Mouse (Mus musculus) T-cell, adult 2 months (primary cell): ENCODE results near the gene Dlgap5.
A peak's percentile ranks its signal among the peaks of the same experiment; 100 is the strongest.
"Not testable (repeated sequence)": the region's sequence is repeated elsewhere in the genome, so short reads cannot be mapped to it uniquely, and the experiment has no call there.

Source experiments
- DNase-seq: peaks from one replicate; pipeline ENCODE4 v3.0.0; 2022; ENCODE audit warnings: low spot score

The Dlgap5 gene

DNA sequence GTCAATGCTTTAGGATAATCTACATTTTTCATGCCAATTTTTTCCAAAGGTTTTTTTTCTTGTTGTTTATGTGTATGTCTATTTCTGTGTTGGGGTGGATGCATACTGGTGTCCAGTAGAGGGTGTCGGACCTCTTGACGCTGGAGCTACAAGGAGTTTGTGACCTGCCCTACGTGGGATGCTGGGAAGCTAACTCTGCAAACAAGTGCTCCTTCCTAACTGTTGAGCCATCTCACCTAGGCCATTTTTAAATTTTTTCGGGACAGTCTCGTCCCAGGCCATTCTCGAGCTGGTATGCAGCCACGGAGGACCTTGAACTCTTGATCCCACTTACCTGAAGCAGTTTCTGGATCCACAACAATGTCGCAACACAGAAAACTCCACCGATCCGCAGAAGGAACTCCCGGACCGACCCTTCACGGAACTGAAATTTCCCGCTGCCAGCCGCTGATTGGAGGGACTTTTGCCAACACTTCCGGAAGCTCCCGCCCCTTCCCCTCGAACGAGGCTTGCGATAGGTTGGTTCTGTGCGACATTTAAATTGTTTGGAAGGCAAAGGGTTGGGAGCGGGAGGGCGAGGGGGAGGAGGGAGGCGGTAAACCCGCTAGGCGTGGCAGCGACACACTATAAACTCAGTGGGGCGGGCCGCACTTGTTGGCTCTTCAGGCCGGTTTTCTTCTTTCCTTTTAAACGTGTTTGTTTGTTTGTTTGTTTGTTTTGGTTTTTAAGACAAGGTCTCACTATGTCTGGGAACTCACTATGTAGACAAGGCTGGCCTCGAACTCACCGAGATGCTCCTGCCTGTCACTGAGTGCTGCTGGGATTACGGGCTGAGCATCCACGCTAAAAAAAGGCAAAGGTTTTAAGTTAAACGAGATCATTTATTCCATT lies at the start of gene Dlgap5:
Gene Dlgap5 (minus strand): TSS at position 633 of the 891 bp plus-strand sequence.
- peak; percentile 90 for DNase-seq

- DNase-seq, result no peak
Observed at GRCm38 (mm10) chr14:47465468-47466175, 47.4 kb upstream of the Dlgap5 start.

- no peak for DNase-seq
Observed at GRCm38 (mm10) chr14:47464426-47464825, 46.2 kb upstream of the Dlgap5 start.

GRCm38 (mm10) chr14:47462877-47463460 lies 44.8 kb upstream of the Dlgap5 start:
- DNase-seq, result no peak

DNA sequence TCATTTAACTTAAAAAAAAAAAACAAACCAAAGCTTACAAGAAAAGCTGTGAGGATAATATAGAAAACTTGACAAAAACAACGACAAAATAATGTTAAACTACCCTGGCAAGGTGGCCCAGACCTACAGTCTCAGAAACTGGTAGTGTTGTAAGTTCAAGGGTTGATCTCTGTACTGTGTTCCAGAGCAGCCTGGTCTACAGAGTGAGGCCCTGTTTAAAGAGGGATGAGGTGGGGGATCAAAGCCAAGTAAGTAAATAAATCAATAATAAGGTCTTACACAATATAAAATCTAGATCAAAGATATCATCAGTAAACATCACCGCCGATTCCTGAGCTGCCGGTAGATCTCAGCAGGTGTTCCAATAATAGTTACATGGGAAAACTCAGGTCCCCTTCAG lies 44.2 kb upstream of the Dlgap5 start:
- no peak for DNase-seq

DNA sequence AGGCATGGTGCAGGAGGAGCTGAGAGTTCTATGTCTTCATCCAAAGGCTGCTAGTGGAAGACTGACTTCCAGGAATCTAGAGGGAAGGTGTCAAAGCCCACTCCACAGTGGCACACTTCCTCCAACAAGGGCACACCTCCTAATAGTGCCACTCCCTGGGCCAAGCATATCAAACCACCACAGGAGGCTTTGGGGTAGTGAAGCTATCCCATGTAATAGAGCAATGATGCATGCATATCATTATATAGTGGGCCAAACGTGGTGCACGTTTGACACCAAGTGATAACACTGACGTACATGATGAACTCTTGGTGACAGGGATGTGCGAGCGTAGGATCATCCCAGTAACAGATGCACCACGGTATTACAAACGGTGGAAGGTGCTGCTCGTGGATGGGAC lies 43.8 kb upstream of the Dlgap5 start:
- DNase-seq, result no peak

DNA sequence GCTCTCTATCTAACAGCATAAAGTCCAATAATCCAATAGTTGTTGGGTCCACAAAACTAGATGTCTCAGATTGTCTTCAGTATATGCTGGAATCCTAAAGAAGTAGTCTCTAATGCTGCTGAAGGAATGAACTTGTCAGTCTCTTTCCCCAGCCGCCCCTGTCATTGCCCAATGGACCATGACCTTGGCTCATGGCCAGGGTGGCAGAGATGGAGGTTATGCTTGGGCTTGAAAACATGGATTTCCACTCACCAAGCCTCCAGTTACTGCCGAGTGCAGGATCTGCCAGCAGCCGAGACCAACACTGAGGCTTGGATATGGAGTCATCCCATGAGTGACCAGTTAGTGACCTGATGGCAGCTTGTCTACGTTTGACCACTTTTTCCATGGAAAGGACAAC lies 41.3 kb upstream of the Dlgap5 start:
- DNase-seq, result no peak

- DNase-seq, result not testable (repeated sequence)
Observed at GRCm38 (mm10) chr14:47450121-47450520, 31.9 kb upstream of the Dlgap5 start, which contains the start of gene Fbxo34. Fbxo34 (plus strand) TSS chr14:47450421.

- DNase-seq, result no peak
Observed at GRCm38 (mm10) chr14:47445331-47446095, 27.3 kb upstream of the Dlgap5 start.

DNA sequence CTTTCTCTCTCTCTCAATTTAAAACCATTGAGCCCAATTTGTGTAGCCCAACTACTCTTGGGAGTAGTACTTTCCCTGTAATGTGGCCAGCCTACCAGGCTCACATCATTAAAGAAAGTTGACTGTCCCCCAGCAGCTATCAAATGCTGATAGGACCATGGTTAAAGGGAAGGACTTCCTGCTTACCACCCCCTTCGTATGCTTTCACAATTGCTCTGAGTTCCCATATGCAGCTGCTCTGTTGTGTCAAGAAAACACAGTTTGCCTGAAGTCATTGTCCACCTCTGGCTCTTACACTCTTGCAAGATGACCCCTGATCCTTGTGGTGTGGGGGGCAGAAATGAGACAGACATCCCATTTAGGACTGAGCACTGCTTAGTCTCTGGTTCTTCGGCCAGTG lies 26.7 kb upstream of the Dlgap5 start:
- DNase-seq, result no peak

DNA sequence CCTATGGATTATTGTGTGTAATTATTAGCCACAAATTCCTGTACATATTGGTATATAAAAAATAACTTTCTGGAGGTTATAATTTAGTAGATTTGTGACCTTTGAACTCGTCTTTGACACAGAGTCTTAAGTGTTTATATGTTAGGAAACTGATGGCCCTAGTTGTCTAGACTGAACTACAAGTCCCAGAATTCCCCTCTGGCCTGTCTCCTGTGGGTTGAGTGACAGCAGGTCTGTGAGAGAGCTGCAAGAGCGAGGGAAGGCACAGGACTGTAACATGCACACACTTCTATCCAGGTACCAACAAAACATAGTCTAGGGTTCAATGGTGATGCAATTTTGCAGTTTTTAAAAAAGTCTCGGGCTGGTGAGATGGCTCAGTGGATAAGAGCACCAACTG lies 20.7 kb upstream of the Dlgap5 start:
- no peak for DNase-seq

GRCm38 (mm10) chr14:47432987-47433386 lies 14.8 kb upstream of the Dlgap5 start:
- no peak for DNase-seq

- no peak for DNase-seq
Observed at GRCm38 (mm10) chr14:47422466-47422865, 4.3 kb upstream of the Dlgap5 start.

- DNase-seq, result no peak
Observed at GRCm38 (mm10) chr14:47421606-47422005, 3.4 kb upstream of the Dlgap5 start.

GRCm38 (mm10) chr14:47419723-47420276 lies 1.6 kb upstream of the Dlgap5 start:
- no peak for DNase-seq

DNA sequence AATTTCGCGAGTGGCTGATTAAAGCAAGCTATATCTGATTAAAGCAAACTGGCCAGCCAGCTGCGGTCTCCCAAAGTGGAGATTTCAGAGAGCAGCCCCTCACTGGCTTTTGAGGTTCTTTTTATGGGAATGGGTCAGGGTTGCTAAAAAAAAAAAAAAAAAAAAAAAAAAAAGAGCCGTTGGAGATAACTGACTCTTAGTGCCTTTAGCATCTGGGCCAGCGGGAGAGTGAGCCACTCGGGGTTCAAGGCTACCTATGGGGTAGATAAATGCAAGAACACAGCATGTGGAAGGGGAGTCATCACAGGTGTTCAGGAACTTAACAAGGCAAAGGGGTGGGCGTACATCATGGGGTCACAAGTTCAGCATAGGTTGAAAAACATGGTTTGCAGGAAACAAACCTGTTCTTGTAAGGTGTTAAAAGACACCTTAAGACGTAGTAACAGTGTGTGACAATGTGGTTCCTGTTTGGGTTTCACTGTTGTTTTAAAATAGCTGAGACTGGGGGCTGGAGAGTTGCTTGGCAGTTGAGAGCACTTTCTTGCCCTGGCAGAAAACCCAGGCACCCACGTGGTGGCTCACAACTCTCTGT lies 923 bp upstream of the Dlgap5 start:
- no peak for DNase-seq

DNA sequence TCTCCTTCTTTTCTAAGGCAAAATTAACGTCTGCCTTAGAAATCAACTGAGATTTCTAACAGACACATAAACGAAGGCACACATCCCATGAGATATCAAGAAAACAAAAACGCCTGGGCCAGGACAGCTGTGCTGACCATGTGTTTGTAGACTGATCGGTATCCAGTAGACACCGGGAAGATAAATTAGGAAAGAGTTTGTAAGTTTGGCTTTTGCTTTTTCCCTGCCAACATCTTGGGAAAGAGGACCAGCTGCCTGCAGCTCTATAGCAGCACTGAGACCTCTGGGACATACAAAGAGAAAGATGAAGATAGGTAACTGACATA lies 422 bp upstream of the Dlgap5 start:
- no peak for DNase-seq

DNA sequence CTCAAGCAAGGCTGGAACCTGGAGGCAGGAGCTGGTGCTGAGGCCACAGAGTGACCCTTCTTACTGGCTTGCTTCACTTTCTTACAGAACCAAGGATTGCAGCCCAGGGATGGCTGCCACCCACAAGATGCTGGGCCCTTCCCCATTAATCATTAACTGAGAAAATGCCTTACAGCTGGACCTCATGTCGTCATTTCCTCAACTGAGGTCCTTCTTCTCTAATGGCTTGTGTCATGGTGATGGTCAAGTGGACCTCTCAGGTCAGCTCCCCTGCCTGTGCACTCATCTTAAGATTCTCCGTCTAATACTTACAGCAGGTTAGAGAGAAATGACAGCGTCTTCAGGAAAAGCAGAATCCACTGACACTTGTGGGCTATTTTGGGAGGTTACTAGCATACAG lies 861 bp downstream of the Dlgap5 start:
- no peak for DNase-seq

DNA sequence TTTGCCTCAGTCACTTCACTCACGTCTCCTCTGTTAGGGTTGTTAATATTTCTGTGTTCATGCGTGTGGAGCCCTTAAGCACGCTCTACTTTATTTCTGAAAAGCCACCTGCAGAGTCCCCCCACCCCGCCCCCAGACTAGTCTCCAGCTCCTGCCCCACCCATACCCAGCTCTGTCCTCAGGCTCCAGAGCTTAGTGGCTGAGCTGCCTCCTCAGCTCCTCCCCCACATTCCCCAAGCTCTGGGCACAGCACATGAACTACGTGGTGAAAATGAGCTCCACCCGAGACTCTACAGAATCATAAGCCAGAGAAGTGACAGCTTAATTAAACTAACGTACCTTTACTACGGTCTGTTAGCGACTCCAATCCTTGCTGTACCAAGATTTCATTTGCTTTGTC lies 12.2 kb downstream of the Dlgap5 start:
- no peak for DNase-seq

DNA sequence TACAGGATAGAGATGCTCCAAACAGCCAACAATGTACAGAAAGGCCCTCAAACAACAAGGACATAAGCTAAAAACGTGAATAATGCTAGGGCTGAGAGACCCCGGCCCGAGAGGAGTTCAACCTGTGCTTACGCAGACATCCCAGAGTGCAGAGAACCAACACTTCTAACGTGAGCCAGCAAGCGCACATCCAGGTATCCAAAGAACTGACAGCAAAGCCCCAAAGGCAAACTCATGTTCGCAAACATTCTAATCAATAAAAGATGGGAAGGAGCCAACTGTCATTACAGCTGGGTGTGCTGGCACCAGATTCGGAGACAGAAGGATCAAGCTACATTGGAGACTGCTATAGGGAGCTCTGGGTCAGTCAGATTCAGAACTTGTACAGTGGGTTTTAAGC lies 15.5 kb downstream of the Dlgap5 start:
- DNase-seq, result no peak

- peak; percentile 70 for DNase-seq
Observed at GRCm38 (mm10) chr14:47396165-47396652, 22.0 kb downstream of the Dlgap5 start.
